Mouse (Mus musculus): ENCODE measurements around the gene Ugt1a2. TPM values are rescaled to one million over a fixed set of nuclear protein-coding genes. Genes with fewer than 3 reads are reported as not detected.

The Ugt1a2 gene
- polyA plus RNA-seq (2014; fragmentation: Illumina TruSeq; extraction: RNeasy Lipid Tissue Mini Kit (QIAGEN cat#74804); ENCODE audit: low read depth, low replicate concordance), result 0.22 TPM

GRCm38 (mm10) chr1:88200456-88200855 is at the start of gene Ugt1a2:
Ugt1a2 (plus strand) TSS chr1:88200601.

GRCm38 (mm10) chr1:88165711-88166110 is 34.7 kb upstream of the Ugt1a2 start, which contains the start of gene Ugt1a5:
Ugt1a5 (plus strand) TSS chr1:88166012.

GRCm38 (mm10) chr1:88205294-88205922 is 5.0 kb downstream of the Ugt1a2 start, which contains the start of gene Dnajb3:
Dnajb3 (minus strand) TSS chr1:88205782.

GRCm38 (mm10) chr1:88211812-88212211 is 11.4 kb downstream of the Ugt1a2 start, which contains the start of gene Ugt1a1:
Ugt1a1 (plus strand) TSS chr1:88211959.

GRCm38 (mm10) chr1:88226670-88227379 is 26.4 kb downstream of the Ugt1a2 start, which contains the start of gene Mroh2a:
Mroh2a (plus strand) TSS chr1:88226986.

Other genes starting within 250 kb of the Ugt1a2 start
- 35.9 TPM for gene Usp40, start 192.1 kb upstream of the Ugt1a2 start, polyA plus RNA-seq (2014; fragmentation: Illumina TruSeq; extraction: RNeasy Lipid Tissue Mini Kit (QIAGEN cat#74804); ENCODE audit: low read depth, low replicate concordance)
- not detected for gene Ugt1a10, start 145.2 kb upstream of the Ugt1a2 start, polyA plus RNA-seq (2014; fragmentation: Illumina TruSeq; extraction: RNeasy Lipid Tissue Mini Kit (QIAGEN cat#74804); ENCODE audit: low read depth, low replicate concordance)
- not detected for gene Ugt1a9, start 129.8 kb upstream of the Ugt1a2 start, polyA plus RNA-seq (2014; fragmentation: Illumina TruSeq; extraction: RNeasy Lipid Tissue Mini Kit (QIAGEN cat#74804); ENCODE audit: low read depth, low replicate concordance)
- not detected for gene Ugt1a8, start 112.8 kb upstream of the Ugt1a2 start, polyA plus RNA-seq (2014; fragmentation: Illumina TruSeq; extraction: RNeasy Lipid Tissue Mini Kit (QIAGEN cat#74804); ENCODE audit: low read depth, low replicate concordance)
- 306 TPM for gene Ugt1a7c, start 105.5 kb upstream of the Ugt1a2 start, polyA plus RNA-seq (2014; fragmentation: Illumina TruSeq; extraction: RNeasy Lipid Tissue Mini Kit (QIAGEN cat#74804); ENCODE audit: low read depth, low replicate concordance)
- not detected for gene Ugt1a6b, start 97.3 kb upstream of the Ugt1a2 start, polyA plus RNA-seq (2014; fragmentation: Illumina TruSeq; extraction: RNeasy Lipid Tissue Mini Kit (QIAGEN cat#74804); ENCODE audit: low read depth, low replicate concordance)
- gene Ugt1a6a, start 65.8 kb upstream of the Ugt1a2 start, polyA plus RNA-seq (2014; fragmentation: Illumina TruSeq; extraction: RNeasy Lipid Tissue Mini Kit (QIAGEN cat#74804); ENCODE audit: low read depth, low replicate concordance), result 50.2 TPM
- gene Ugt1a5, start 34.6 kb upstream of the Ugt1a2 start, polyA plus RNA-seq (2014; fragmentation: Illumina TruSeq; extraction: RNeasy Lipid Tissue Mini Kit (QIAGEN cat#74804); ENCODE audit: low read depth, low replicate concordance), result 0.88 TPM
- gene Dnajb3, start 5.2 kb downstream of the Ugt1a2 start, polyA plus RNA-seq (2014; fragmentation: Illumina TruSeq; extraction: RNeasy Lipid Tissue Mini Kit (QIAGEN cat#74804); ENCODE audit: low read depth, low replicate concordance), result not detected
- 21.2 TPM for gene Ugt1a1, start 11.4 kb downstream of the Ugt1a2 start, polyA plus RNA-seq (2014; fragmentation: Illumina TruSeq; extraction: RNeasy Lipid Tissue Mini Kit (QIAGEN cat#74804); ENCODE audit: low read depth, low replicate concordance)
- 0.06 TPM for gene Mroh2a, start 26.4 kb downstream of the Ugt1a2 start, polyA plus RNA-seq (2014; fragmentation: Illumina TruSeq; extraction: RNeasy Lipid Tissue Mini Kit (QIAGEN cat#74804); ENCODE audit: low read depth, low replicate concordance)
- gene Hjurp, start 77.0 kb downstream of the Ugt1a2 start, polyA plus RNA-seq (2014; fragmentation: Illumina TruSeq; extraction: RNeasy Lipid Tissue Mini Kit (QIAGEN cat#74804); ENCODE audit: low read depth, low replicate concordance), result 75.7 TPM
- not detected for gene Trpm8, start 77.1 kb downstream of the Ugt1a2 start, polyA plus RNA-seq (2014; fragmentation: Illumina TruSeq; extraction: RNeasy Lipid Tissue Mini Kit (QIAGEN cat#74804); ENCODE audit: low read depth, low replicate concordance)
- gene Spp2, start 206.4 kb downstream of the Ugt1a2 start, polyA plus RNA-seq (2014; fragmentation: Illumina TruSeq; extraction: RNeasy Lipid Tissue Mini Kit (QIAGEN cat#74804); ENCODE audit: low read depth, low replicate concordance), result not detected

Data from sigmoid colon, adult 10 weeks (tissue).